Mouse (Mus musculus) hindbrain, embryonic 10.5 days (tissue): Measurements from ENCODE around the gene Qser1. TPM values are rescaled to one million over a fixed set of nuclear protein-coding genes. Genes with fewer than 3 reads are reported as not detected.

Experiments used
- DNase-seq: peaks from one replicate; pipeline ENCODE4 v3.0.0-alpha.2; 2017; ENCODE audit warnings: low spot score
- H3K27ac ChIP-seq: fragments of 300-500 bp; sonication (generic); 2 replicates; pipeline ENCODE4 v1.5.1; 2016; ENCODE audit warnings: mild to moderate bottlenecking, moderate library complexity
- H3K27me3 ChIP-seq: fragments of 300-500 bp; sonication (generic); 2 replicates; pipeline ENCODE4 v1.6.1; 2016; ENCODE audit warnings: mild to moderate bottlenecking; ENCODE audit not compliant: poor library complexity, insufficient read depth, severe bottlenecking
- H3K36me3 ChIP-seq: fragments of 300-500 bp; sonication (generic); 2 replicates; pipeline ENCODE4 v1.6.1; 2016; ENCODE audit warnings: mild to moderate bottlenecking, moderate library complexity
- H3K4me1 ChIP-seq: fragments of 300-500 bp; sonication (generic); replicated peaks from 2 replicates; pipeline ENCODE4 v1.6.1; 2016; ENCODE audit warnings: mild to moderate bottlenecking
- H3K4me3 ChIP-seq: fragments of 300-500 bp; sonication (generic); 2 replicates; pipeline ENCODE4 v1.5.1; 2016; ENCODE audit warnings: mild to moderate bottlenecking, moderate library complexity
- H3K9me3 ChIP-seq: fragments of 300-500 bp; sonication (generic); 2 replicates; pipeline ENCODE4 v1.6.1; 2016; ENCODE audit warnings: mild to moderate bottlenecking, moderate library complexity
- WGBS: fragments of 180-500 bp; shearing (Covaris S2); methylation state at CpG from one replicate; pipeline ENCODE4 v1.1.7; 2016; 5-methylcytosine and 5-hydroxymethylcytosine counted together
- polyA plus RNA-seq: library from polyadenylated mRNA; unstranded; fragments of >200 nt; fragmentation: Nextera tagmentation; extraction: Ambion mirVana; gene quantifications from 2 replicates; pipeline ENCODE4 v1.2.1, GENCODE M21; 2016

Qser1 gene
- polyA plus RNA-seq, 1 experiment from 2014 or later, result 7.1 TPM

DNA sequence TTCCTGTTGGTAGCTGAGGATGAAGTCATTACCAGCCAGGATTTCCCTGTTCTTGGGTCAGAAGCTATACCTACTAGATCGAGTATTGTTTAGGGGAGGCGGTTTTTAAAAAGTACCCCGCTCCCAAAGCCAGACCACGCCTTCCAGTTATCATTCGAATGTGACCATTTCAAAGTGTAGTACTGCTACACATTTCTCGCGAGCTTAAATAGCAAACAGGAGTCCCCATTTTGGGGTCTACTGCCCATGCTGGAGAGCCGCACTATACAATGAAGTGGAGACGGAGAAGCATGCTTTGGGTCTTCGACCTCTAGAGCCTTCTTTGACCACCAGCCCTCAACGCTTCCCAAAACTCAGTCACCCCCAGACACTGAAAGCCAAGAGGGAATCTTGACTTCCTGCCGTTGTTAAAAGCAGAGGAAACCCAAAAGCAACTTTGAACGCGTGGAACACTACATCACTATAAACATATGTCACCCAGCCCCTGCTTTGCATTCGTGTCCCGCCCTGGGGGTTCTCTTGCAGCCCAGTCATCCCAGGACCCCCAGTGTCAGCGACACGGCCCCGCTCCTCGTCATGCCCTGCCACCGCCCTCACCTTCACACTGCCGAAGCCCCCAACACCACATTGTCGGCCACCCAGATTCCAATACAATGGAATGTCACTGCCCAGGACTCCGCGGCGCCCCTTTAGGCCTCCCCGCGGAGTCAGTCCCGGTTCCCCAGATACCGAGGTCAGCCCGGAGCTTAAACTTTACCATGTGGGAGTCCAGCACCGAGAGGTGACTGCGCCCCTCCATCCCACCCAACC is 794 bp downstream of the Qser1 start:
- WGBS, result under 1% methylated on average over 33 of the region's 33 CpGs
- peak; percentile 68 for DNase-seq

DNA sequence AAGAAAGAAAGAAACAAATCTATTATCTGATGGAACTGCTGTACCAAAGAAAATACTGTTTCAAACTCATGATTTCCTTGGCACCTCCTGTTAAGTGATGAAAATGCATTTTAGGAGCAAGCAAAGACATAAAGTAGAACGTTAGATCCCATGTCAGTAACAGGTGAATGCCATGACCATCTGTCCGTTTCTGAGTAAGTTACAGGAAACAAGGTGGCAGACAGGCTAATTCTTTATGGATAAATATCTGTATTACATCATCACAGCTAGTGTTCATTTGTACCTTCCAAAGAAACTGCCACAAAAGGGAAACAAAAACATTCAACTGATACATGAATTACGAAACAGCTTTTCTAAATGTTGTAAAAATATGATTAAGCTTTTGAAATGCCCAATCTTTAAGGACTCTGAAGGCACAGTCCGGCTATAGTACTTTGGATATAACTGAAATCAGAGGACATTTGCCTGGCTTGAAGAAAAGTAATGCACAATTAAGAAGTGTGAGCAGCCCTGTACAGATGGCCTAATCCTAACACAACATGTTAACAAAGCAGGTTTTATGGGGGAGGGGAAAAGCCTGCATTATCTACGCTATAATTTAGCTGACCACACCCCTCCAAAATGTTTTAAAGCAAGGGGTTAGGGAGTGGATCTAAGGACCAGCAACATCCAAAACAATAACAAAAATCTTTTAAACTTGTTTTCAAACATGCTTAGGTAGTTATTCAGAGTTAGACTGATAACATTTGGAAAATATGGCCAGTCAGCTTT is 2.2 kb downstream of the Qser1 start:
- peak overlapping the region; percentile 100 for H3K4me3 ChIP-seq
- peak overlapping the region; percentile 100; the same call in 1 of the 2 replicates for H3K27ac ChIP-seq
- 75% methylated on average over 5 of the region's 5 CpGs for WGBS
- no peak for DNase-seq
- H3K27me3 ChIP-seq, result no peaks in the 10 kb centered on the region
- H3K4me1 ChIP-seq, result peaks cover 38% of the 10 kb centered on the region
- peaks cover 13% of the 10 kb centered on the region for H3K36me3 ChIP-seq
- H3K9me3 ChIP-seq, result no peaks in the 10 kb centered on the region

More for the DNA sequence above, 794 bp downstream of the Qser1 start:
- H3K4me3 ChIP-seq, result peak overlapping the region; percentile 100
- no peaks in the 10 kb centered on the region for H3K36me3 ChIP-seq
- H3K27ac ChIP-seq, result peak overlapping the region; percentile 100
- H3K9me3 ChIP-seq, result no peaks in the 10 kb centered on the region
- peaks cover 38% of the 10 kb centered on the region for H3K4me1 ChIP-seq
- H3K27me3 ChIP-seq, result no peaks in the 10 kb centered on the region

DNA sequence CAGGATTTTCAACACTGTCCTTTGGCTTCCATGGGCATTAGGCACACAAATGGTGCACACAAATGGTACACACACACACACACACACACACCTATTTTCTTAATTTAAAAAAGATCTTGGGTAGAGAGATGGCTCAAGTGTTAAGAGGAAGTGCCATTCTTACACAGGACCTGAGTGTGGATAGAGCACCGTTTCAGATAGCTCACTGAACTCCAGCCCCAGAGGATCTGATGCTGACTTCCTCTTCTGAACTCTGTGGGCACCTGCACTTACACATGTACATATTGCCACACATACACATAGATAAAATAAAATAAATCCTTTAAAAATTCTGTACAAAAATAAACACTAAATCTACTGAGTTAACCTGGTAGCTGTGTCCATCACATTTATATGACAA is 11.1 kb downstream of the Qser1 start:
- H3K27me3 ChIP-seq, result no peaks in the 10 kb centered on the region
- H3K27ac ChIP-seq, result no peak overlapping the region
- H3K4me1 ChIP-seq, result no peaks in the 10 kb centered on the region
- no peak for DNase-seq
- peaks cover 53% of the 10 kb centered on the region for H3K36me3 ChIP-seq
- H3K9me3 ChIP-seq, result 0 out of 2 replicates have a peak, but pooled peaks cover 3% of the 10 kb centered on the region
- H3K4me3 ChIP-seq, result no peak overlapping the region
- WGBS, result 96% methylated on average over 1 of the region's 1 CpGs

DNA sequence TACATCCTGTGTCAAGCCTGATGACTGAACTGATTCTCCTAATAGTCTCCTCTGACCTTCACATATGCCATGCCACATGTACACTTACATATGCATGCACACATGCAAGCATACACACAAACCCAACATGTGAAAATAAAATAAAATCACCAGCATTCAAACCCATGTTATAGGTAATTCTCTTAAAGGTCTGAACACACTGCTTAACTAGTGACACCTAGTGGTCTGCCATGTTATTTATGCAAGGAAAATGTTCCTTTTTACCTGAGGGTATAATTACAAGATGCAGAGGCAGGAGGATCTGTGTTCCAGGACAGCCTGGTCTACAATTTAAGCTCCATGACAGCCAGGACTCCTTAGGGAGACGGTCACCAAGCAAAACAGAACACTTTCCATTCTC is 41.8 kb downstream of the Qser1 start:
- H3K27me3 ChIP-seq, result no peaks in the 10 kb centered on the region
- H3K36me3 ChIP-seq, result peaks cover 94% of the 10 kb centered on the region
- no peak overlapping the region for H3K27ac ChIP-seq
- DNase-seq, result no peak
- no peak overlapping the region for H3K4me3 ChIP-seq
- 89% methylated on average over 1 of the region's 1 CpGs for WGBS
- no peaks in the 10 kb centered on the region for H3K9me3 ChIP-seq
- no peaks in the 10 kb centered on the region for H3K4me1 ChIP-seq

DNA sequence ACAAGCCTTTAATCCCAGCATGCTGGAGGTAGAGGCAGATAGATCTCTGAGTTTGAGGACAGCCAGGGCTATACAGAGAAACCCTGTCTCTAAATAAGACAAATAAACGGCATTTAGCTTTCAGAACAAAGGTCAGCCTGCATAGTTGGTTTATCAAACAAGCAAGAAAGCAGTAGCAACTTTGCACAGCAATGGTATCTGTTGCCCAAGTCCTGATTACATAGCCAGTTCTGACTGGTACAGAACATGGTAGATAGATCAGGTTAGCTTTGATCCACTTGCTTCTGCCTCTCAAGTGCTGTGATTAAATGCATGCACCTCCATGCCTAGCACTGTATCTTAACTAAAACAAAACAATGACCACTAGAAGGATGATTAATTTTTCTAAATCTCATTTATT is 47.9 kb downstream of the Qser1 start:
- WGBS, result 87% methylated on average over 1 of the region's 1 CpGs
- Histone ChIP-seq H3K4me1 (no peaks in the 10 kb centered on the region), H3K4me3 (no peak overlapping the region), H3K27me3 (no peaks in the 10 kb centered on the region), H3K27ac (no peak overlapping the region), H3K36me3 (peaks cover 94% of the 10 kb centered on the region), H3K9me3 (no peaks in the 10 kb centered on the region)
- no peak for DNase-seq

DNA sequence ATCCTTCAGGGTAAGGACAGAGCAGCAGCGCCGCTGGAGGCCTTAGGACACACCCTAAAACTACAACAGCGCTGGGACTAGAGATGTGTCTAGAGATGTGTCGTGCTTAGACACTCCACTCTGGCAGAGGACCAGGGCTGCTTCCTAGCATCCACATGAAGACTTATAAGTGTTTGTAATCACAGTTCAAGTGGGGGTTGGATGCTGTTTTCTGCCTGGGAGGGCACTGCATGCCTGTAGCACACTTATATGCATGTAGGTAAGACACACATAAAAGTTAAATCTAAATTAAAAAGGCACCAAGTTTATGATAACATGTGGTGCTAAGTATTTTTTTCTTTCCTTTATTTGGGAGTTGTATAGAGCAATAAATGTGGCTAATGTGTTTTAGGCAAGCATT is 52.5 kb downstream of the Qser1 start:
- peaks cover 86% of the 10 kb centered on the region for H3K36me3 ChIP-seq
- WGBS, result 93% methylated on average over 4 of the region's 4 CpGs

DNA sequence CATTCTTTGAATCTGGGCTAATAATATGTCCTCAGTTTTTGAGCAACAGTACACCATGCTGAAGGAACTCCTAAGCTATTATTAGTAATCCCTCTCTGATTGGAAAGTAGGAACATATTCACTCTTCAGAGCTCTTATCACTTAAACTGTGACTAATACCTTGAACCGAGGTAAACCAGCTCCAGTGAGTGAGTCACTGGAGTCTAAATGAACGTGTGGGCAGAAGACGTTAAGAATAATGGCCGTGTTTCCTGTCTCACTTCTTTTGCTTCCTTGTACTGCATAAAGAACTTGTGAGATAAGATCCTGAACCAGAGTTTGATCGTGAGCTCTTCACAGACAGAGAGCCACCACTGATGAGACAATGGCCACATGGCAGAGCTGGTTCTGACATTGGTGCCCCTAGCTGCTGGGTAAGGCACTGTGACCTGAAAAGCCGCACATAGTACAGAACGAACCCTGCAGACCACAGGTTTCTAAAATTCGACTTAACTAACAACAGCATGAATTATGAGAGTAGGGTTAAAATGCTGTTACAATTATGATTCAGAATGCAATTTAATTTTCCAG is 53.3 kb downstream of the Qser1 start:
- Histone ChIP-seq H3K27me3 (no peaks in the 10 kb centered on the region), H3K9me3 (no peaks in the 10 kb centered on the region), H3K4me1 (0 out of 2 replicates have a peak, but pooled peaks cover 3% of the 10 kb centered on the region), H3K36me3 (peaks cover 83% of the 10 kb centered on the region), H3K4me3 (no peak overlapping the region), H3K27ac (no peak overlapping the region)
- no peak for DNase-seq
- WGBS, result 91% methylated on average over 8 of the region's 8 CpGs

More for the DNA sequence above, 52.5 kb downstream of the Qser1 start:
- no peak for DNase-seq
- Histone ChIP-seq H3K27me3 (no peaks in the 10 kb centered on the region), H3K27ac (no peak overlapping the region), H3K4me3 (no peak overlapping the region), H3K9me3 (no peaks in the 10 kb centered on the region), H3K4me1 (no peaks in the 10 kb centered on the region)

DNA sequence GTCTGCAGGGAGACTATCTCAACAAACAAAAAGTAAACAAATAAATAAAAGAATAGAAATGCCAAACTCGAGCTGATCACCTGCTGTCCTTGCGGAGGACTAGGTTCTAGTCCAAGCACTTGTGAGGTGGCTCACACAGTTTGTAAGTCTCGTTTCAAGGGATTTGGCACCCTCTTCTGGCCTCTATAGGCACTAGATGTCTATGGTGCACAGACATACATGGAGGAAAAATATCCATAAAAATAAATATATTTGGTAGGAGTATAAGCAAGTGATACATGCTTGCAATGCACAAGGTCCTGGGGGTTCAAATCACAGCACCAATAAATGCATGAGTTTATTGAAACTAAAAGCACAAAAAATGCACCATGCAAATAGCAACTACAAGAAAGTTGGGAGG is 65.9 kb downstream of the Qser1 start:
- H3K4me1 ChIP-seq, result no peaks in the 10 kb centered on the region
- 65% methylated on average over 3 of the region's 3 CpGs for WGBS
- peaks cover 14% of the 10 kb centered on the region; the same call in 1 of the 2 replicates for H3K36me3 ChIP-seq
- no peak overlapping the region for H3K27ac ChIP-seq
- H3K4me3 ChIP-seq, result no peak overlapping the region
- no peaks in the 10 kb centered on the region for H3K27me3 ChIP-seq
- no peak for DNase-seq
- H3K9me3 ChIP-seq, result no peaks in the 10 kb centered on the region

DNA sequence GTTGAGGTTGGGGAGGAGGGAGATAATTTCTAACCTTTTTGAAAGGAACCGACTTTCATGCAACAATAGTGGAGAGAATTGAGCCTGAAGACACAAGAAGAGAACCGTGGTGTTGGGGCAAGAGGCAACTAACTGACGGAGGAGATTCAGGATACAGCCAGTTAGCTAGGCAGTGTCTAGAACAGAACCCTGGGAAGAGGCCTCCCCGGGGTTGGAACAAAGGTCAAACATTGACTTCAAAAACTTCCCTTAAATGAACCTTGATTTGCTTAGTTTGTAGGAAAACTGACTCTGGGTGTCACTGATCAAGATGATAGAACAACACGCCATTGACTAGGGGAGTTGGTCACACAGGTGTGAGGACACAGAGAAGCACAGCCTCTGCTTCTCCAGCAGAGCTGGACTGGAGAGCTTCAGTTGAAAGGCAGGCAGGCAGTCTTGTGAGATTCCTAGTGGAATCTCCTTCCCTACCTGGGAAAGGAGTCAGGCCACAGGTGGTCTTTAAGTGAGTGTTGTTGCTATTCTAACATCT is 67.8 kb downstream of the Qser1 start:
- H3K9me3 ChIP-seq, result no peaks in the 10 kb centered on the region
- no peak for DNase-seq
- no peak overlapping the region for H3K4me3 ChIP-seq
- WGBS, result 74% methylated on average over 5 of the region's 5 CpGs
- H3K27ac ChIP-seq, result no peak overlapping the region
- H3K4me1 ChIP-seq, result no peaks in the 10 kb centered on the region
- H3K36me3 ChIP-seq, result peaks cover 7% of the 10 kb centered on the region; the same call in 1 of the 2 replicates
- peaks cover 10% of the 10 kb centered on the region for H3K27me3 ChIP-seq

DNA sequence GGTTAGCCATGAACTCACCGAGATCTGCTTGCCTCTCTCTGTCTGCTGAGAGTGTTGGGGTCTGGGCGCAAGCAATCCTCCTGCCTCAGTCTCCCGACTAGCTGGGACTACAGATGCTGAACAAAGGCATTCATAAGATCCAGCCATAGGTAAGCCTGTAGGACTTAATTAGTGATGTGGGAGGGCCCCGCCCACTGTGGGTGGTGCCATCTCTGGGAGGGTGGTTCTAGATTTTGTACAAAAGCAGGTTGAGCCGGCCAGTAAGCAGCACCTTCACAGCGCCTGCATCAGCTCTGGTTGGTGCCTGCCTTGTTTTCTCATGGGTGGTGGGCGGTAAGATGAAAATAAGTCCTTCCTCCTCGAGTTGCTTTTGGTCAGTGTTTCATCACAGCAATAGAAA is 70.3 kb downstream of the Qser1 start:
- Histone ChIP-seq H3K36me3 (no peaks in the 10 kb centered on the region), H3K4me3 (no peak overlapping the region), H3K4me1 (peaks cover 22% of the 10 kb centered on the region; the same call in 1 of the 2 replicates), H3K27ac (no peak overlapping the region), H3K27me3 (peaks cover 34% of the 10 kb centered on the region), H3K9me3 (no peaks in the 10 kb centered on the region)
- 61% methylated on average over 8 of the region's 8 CpGs for WGBS
- DNase-seq, result no peak

DNA sequence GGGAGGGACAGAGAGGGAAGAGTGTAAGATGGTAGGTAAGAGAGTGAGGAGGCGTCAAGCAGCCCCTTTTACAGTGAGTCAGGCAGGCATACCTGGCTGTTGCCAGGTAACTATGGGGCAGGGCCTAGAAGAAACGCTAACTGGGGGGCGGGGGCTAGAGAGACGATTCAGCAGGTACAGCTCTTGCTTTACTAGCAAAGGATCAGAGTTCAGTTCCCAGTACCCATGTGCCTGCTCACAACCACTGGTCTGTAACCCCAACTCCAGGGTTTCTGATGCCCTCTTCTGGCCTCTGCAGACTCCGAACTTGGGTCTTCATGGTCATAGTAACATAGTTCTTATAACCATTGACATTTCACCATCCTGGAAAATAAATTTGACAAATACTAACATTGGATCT is 72.6 kb downstream of the Qser1 start:
- no peaks in the 10 kb centered on the region for H3K36me3 ChIP-seq
- H3K4me1 ChIP-seq, result peaks cover 27% of the 10 kb centered on the region; the same call in 1 of the 2 replicates
- no peaks in the 10 kb centered on the region for H3K9me3 ChIP-seq
- 44% methylated on average over 5 of the region's 5 CpGs for WGBS
- DNase-seq, result no peak
- H3K4me3 ChIP-seq, result no peak overlapping the region
- H3K27me3 ChIP-seq, result peaks cover 52% of the 10 kb centered on the region
- no peak overlapping the region for H3K27ac ChIP-seq

DNA sequence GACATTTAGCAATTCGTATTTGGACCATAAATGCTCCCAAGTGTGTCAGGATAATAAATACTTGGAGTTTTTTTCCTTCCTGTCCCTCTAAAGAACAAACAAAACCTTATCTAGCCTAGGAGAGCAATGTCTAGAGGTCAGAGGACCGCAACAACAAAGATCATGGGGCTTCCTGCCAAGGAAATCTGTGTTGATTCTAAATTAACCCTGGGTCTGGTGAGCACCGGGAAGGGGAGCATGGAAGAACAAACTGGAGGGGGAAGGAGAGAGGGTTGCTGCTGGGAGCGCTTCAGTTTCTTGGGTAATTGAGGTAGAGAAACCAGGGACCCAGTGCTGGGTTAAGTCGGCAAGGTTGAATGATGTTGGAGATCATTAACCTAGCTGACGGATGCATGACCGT is 73.4 kb downstream of the Qser1 start:
- 22% methylated on average over 7 of the region's 7 CpGs for WGBS
- H3K27me3 ChIP-seq, result peaks cover 52% of the 10 kb centered on the region
- no peak for DNase-seq

More for the DNA sequence above, 73.4 kb downstream of the Qser1 start:
- H3K9me3 ChIP-seq, result no peaks in the 10 kb centered on the region
- H3K27ac ChIP-seq, result no peak overlapping the region
- no peaks in the 10 kb centered on the region for H3K36me3 ChIP-seq
- H3K4me1 ChIP-seq, result peaks cover 27% of the 10 kb centered on the region; the same call in 1 of the 2 replicates
- peak overlapping the region; percentile 81 for H3K4me3 ChIP-seq
